Mouse (Mus musculus) embryonic facial prominence, embryonic 10.5 days (tissue): ENCODE results near the gene Nlgn1. TPM values are rescaled to one million over a fixed set of nuclear protein-coding genes. Genes with fewer than 3 reads are reported as not detected.

Experiments
- DNase-seq: peaks from one replicate; pipeline ENCODE4 v3.0.0-alpha.2; 2017; ENCODE audit warnings: low spot score
- H3K27ac ChIP-seq: fragments of 300-500 bp; sonication (generic); replicated peaks from 2 replicates; pipeline ENCODE4 v1.5.1; 2016; ENCODE audit warnings: mild to moderate bottlenecking
- H3K27me3 ChIP-seq: fragments of 300-500 bp; sonication (generic); replicated peaks from 2 replicates; pipeline ENCODE4 v1.6.1; 2016; ENCODE audit warnings: low read depth, mild to moderate bottlenecking; ENCODE audit not compliant: poor library complexity, severe bottlenecking
- H3K36me3 ChIP-seq: fragments of 300-500 bp; sonication (generic); replicated peaks from 2 replicates; pipeline ENCODE4 v1.6.1; 2016; ENCODE audit warnings: mild to moderate bottlenecking, moderate library complexity
- H3K4me1 ChIP-seq: fragments of 300-500 bp; sonication (generic); 2 replicates; pipeline ENCODE4 v1.6.1; 2016
- H3K4me3 ChIP-seq: fragments of 300-500 bp; sonication (generic); 2 replicates; pipeline ENCODE4 v1.5.1; 2016; ENCODE audit warnings: mild to moderate bottlenecking, moderate library complexity
- H3K9me3 ChIP-seq: fragments of 300-500 bp; sonication (generic); 2 replicates; pipeline ENCODE4 v1.6.1; 2016; ENCODE audit warnings: mild to moderate bottlenecking
- WGBS: fragments of 180-500 bp; shearing (Covaris S2); methylation state at CpG from one replicate; pipeline ENCODE4 v1.1.7; 2016; 5-methylcytosine and 5-hydroxymethylcytosine counted together
- polyA plus RNA-seq: library from polyadenylated mRNA; unstranded; fragments of >200 nt; fragmentation: Nextera tagmentation; extraction: Ambion mirVana; gene quantifications from 2 replicates; pipeline ENCODE4 v1.2.1, GENCODE M21; 2016

Nlgn1 gene
- polyA plus RNA-seq, 1 experiment from 2014 or later: 1.2 TPM

- Histone ChIP-seq H3K27ac (no peak overlapping the region), H3K4me1 (0 out of 2 replicates have a peak, but pooled peaks cover 3% of the 10 kb centered on the region), H3K9me3 (no peaks in the 10 kb centered on the region), H3K36me3 (no peaks in the 10 kb centered on the region), H3K27me3 (no peaks in the 10 kb centered on the region), H3K4me3 (no peak overlapping the region)
- 61% methylated on average over 4 of the region's 4 CpGs for WGBS
- DNase-seq: no peak
Measured at GRCm38 (mm10) chr3:26011310-26012078, 320.8 kb downstream of the Nlgn1 start.

- H3K27me3 ChIP-seq: no peaks in the 10 kb centered on the region
- WGBS: 81% methylated on average over 7 of the region's 7 CpGs
- DNase-seq: no peak
- no peak overlapping the region for H3K4me3 ChIP-seq
- no peak overlapping the region for H3K27ac ChIP-seq
- H3K36me3 ChIP-seq: no peaks in the 10 kb centered on the region
- no peaks in the 10 kb centered on the region for H3K9me3 ChIP-seq
- no peaks in the 10 kb centered on the region for H3K4me1 ChIP-seq
Measured at GRCm38 (mm10) chr3:26002863-26003608, 329.2 kb downstream of the Nlgn1 start.

- no peaks in the 10 kb centered on the region for H3K9me3 ChIP-seq
- no peak overlapping the region for H3K4me3 ChIP-seq
- H3K27ac ChIP-seq: no peak overlapping the region
- no peaks in the 10 kb centered on the region for H3K4me1 ChIP-seq
- WGBS: 36% methylated on average over 2 of the region's 2 CpGs
- no peaks in the 10 kb centered on the region for H3K27me3 ChIP-seq
- no peaks in the 10 kb centered on the region for H3K36me3 ChIP-seq
- DNase-seq: no peak
Measured at GRCm38 (mm10) chr3:26002367-26002766, 329.9 kb downstream of the Nlgn1 start.

GRCm38 (mm10) chr3:25967546-25967945, 364.7 kb downstream of the Nlgn1 start:
- H3K27ac ChIP-seq: no peak overlapping the region
- WGBS: 85% methylated on average over 2 of the region's 2 CpGs
- H3K9me3 ChIP-seq: no peaks in the 10 kb centered on the region
- no peaks in the 10 kb centered on the region for H3K4me1 ChIP-seq
- H3K4me3 ChIP-seq: no peak overlapping the region
- no peak for DNase-seq
- H3K36me3 ChIP-seq: no peaks in the 10 kb centered on the region
- H3K27me3 ChIP-seq: no peaks in the 10 kb centered on the region

- no peak overlapping the region for H3K27ac ChIP-seq
- no peaks in the 10 kb centered on the region for H3K36me3 ChIP-seq
- H3K4me1 ChIP-seq: no peaks in the 10 kb centered on the region
- no peaks in the 10 kb centered on the region for H3K9me3 ChIP-seq
- DNase-seq: no peak
- no peak overlapping the region for H3K4me3 ChIP-seq
- WGBS: 89% methylated on average over 3 of the region's 3 CpGs
- H3K27me3 ChIP-seq: no peaks in the 10 kb centered on the region
Measured at GRCm38 (mm10) chr3:25964237-25964636, 368.0 kb downstream of the Nlgn1 start.

GRCm38 (mm10) chr3:25963568-25963967, 368.7 kb downstream of the Nlgn1 start:
- 80% methylated on average over 2 of the region's 2 CpGs for WGBS
- Histone ChIP-seq H3K36me3 (no peaks in the 10 kb centered on the region), H3K9me3 (no peaks in the 10 kb centered on the region), H3K27me3 (no peaks in the 10 kb centered on the region), H3K4me1 (no peaks in the 10 kb centered on the region), H3K4me3 (no peak overlapping the region), H3K27ac (no peak overlapping the region)
- no peak for DNase-seq

- H3K36me3 ChIP-seq: no peaks in the 10 kb centered on the region
- H3K27ac ChIP-seq: no peak overlapping the region
- 93% methylated on average over 5 of the region's 5 CpGs for WGBS
- DNase-seq: no peak
- H3K9me3 ChIP-seq: no peaks in the 10 kb centered on the region
- H3K4me1 ChIP-seq: no peaks in the 10 kb centered on the region
- H3K4me3 ChIP-seq: no peak overlapping the region
- H3K27me3 ChIP-seq: no peaks in the 10 kb centered on the region
Measured at GRCm38 (mm10) chr3:25916535-25916934, 415.7 kb downstream of the Nlgn1 start.

GRCm38 (mm10) chr3:25914365-25915065, 417.7 kb downstream of the Nlgn1 start:
- no peak for DNase-seq
- Histone ChIP-seq H3K27me3 (no peaks in the 10 kb centered on the region), H3K4me1 (no peaks in the 10 kb centered on the region), H3K9me3 (no peaks in the 10 kb centered on the region), H3K27ac (no peak overlapping the region), H3K36me3 (no peaks in the 10 kb centered on the region), H3K4me3 (no peak overlapping the region)
- WGBS: 80% methylated on average over 2 of the region's 2 CpGs

GRCm38 (mm10) chr3:25903140-25903809, 429.0 kb downstream of the Nlgn1 start:
- no peaks in the 10 kb centered on the region for H3K4me1 ChIP-seq
- no peaks in the 10 kb centered on the region for H3K36me3 ChIP-seq
- WGBS: 87% methylated on average over 11 of the region's 11 CpGs
- H3K27me3 ChIP-seq: no peaks in the 10 kb centered on the region
- no peak for DNase-seq
- H3K27ac ChIP-seq: no peak overlapping the region
- H3K4me3 ChIP-seq: no peak overlapping the region
- H3K9me3 ChIP-seq: peaks cover 7% of the 10 kb centered on the region; the same call in 1 of the 2 replicates

GRCm38 (mm10) chr3:25897456-25897855, 434.8 kb downstream of the Nlgn1 start:
- no peak overlapping the region for H3K4me3 ChIP-seq
- H3K27ac ChIP-seq: no peak overlapping the region
- DNase-seq: no peak
- peaks cover 7% of the 10 kb centered on the region; the same call in 1 of the 2 replicates for H3K9me3 ChIP-seq
- H3K36me3 ChIP-seq: no peaks in the 10 kb centered on the region
- no peaks in the 10 kb centered on the region for H3K27me3 ChIP-seq
- H3K4me1 ChIP-seq: no peaks in the 10 kb centered on the region

GRCm38 (mm10) chr3:25884797-25885196, 447.5 kb downstream of the Nlgn1 start:
- Histone ChIP-seq H3K36me3 (no peaks in the 10 kb centered on the region), H3K4me1 (no peaks in the 10 kb centered on the region), H3K27ac (no peak overlapping the region), H3K9me3 (no peaks in the 10 kb centered on the region), H3K4me3 (no peak overlapping the region), H3K27me3 (no peaks in the 10 kb centered on the region)
- 75% methylated on average over 2 of the region's 2 CpGs for WGBS
- DNase-seq: no peak

GRCm38 (mm10) chr3:25869161-25869560, 463.1 kb downstream of the Nlgn1 start:
- H3K9me3 ChIP-seq: no peaks in the 10 kb centered on the region
- no peak overlapping the region for H3K27ac ChIP-seq
- H3K36me3 ChIP-seq: no peaks in the 10 kb centered on the region
- no peaks in the 10 kb centered on the region for H3K4me1 ChIP-seq
- no peaks in the 10 kb centered on the region for H3K27me3 ChIP-seq
- DNase-seq: no peak
- no peak overlapping the region for H3K4me3 ChIP-seq
